Mouse (Mus musculus): ENCODE data around the gene Mapk1ip1. TPM values are rescaled to one million over a fixed set of nuclear protein-coding genes. Genes with fewer than 3 reads are reported as not detected.

Gene Mapk1ip1
- polyA plus RNA-seq, 1 experiment: not detected

DNA sequence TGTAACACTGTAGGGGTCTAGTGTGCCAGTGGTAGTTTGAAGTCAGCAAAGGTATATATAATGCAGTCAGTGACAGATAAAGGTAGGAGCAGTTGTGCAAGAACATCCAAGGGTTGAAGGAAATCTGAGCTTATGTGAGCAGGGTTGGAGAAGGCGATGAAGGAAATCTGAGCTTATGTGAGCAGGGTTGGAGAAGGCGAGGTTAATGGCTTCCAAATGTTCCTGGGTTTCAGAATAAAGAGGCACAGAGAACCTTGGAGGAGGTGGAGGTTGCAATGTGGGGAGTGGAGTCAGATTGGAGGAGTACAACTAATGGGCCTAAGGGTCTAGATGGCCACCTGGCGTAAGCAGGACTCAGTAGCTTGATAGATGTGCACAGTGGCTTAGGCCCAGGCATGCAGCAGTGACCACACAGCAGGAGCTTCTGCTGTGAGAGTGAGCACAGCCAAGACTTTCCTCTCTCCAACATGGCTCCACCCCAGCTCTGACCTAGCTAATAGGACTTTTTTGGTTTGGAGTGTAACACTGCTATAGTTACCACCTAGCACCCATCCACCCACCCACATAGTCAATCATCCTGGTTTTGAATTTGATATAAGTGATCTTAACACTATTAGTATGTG is 18.0 kb upstream of the Mapk1ip1 start:
- 91% methylated on average over 3 of the region's 3 CpGs for WGBS
- Histone ChIP-seq H3K4me3 (ENCODE audit: insufficient read depth, low read depth, low read length) (no peak overlapping the region), H3K27ac (ENCODE audit: insufficient read depth, low read depth, low read length) (no peak overlapping the region), H3K4me1 (ENCODE audit: control insufficient read depth, insufficient read depth, low read length) (peaks cover 4% of the 10 kb centered on the region; the same call in 1 of the 2 replicates)
- no peak for TF ChIP-seq CTCF (IDR thresholded peaks at IDR 0.05; ENCODE audit: insufficient read depth, low read depth, low read length)
- TF ChIP-seq POLR2A (IDR thresholded peaks at IDR 0.05; ENCODE audit: insufficient read depth, low read depth, low read length): no peak

DNA sequence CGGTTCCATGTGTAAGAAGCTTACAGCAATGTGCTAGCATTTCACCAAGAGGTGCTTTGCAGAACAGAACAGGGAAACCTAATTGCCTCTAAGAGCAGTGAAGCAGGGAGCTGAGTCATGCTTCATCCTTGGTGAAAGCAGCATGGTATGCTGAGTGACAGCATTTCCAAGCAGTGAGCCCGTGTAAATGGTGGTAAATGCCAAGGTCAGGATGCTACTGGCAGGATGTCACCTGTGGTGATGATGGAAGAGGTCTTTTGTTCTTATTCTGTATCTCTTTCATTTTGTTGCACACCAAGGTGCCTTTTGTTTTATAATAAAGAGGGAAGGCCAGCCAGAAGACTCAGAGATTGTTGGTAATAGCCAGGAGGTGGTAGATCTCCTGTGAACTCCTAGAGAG is 10.6 kb upstream of the Mapk1ip1 start:
- H3K27ac ChIP-seq (ENCODE audit: insufficient read depth, low read depth, low read length): no peak overlapping the region
- TF ChIP-seq POLR2A (IDR thresholded peaks at IDR 0.05; ENCODE audit: insufficient read depth, low read depth, low read length) (no peak), CTCF (IDR thresholded peaks at IDR 0.05; ENCODE audit: insufficient read depth, low read depth, low read length) (no peak)
- WGBS: 35% methylated on average over 2 of the region's 2 CpGs
- no peak overlapping the region for H3K4me3 ChIP-seq (ENCODE audit: insufficient read depth, low read depth, low read length)
- H3K4me1 ChIP-seq (ENCODE audit: control insufficient read depth, insufficient read depth, low read length): peaks cover 7% of the 10 kb centered on the region

DNA sequence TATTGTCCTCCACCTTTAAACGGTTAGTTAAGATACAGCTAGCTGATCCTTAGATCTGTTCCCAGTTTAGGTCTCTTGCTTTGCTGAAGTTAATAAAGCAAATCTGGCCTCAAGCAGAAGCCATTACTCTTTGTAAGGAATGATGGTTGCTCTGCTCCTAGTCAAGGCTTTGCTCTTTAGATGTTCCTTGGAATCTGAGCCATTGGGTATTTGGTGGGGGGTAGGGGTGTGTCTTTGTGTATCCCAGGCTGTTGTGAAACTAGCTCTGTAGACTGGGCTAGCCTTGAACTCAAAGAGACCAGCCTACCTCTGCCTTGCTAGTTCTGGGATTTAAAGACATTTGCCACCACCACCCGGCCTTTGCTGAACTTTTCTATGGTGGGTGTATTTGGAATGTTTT is 8.1 kb upstream of the Mapk1ip1 start:
- no peak overlapping the region for H3K4me3 ChIP-seq (ENCODE audit: insufficient read depth, low read depth, low read length)
- TF ChIP-seq CTCF (IDR thresholded peaks at IDR 0.05; ENCODE audit: insufficient read depth, low read depth, low read length) (no peak), POLR2A (IDR thresholded peaks at IDR 0.05; ENCODE audit: insufficient read depth, low read depth, low read length) (no peak)
- no peak overlapping the region for H3K27ac ChIP-seq (ENCODE audit: insufficient read depth, low read depth, low read length)
- H3K4me1 ChIP-seq (ENCODE audit: control insufficient read depth, insufficient read depth, low read length): peaks cover 7% of the 10 kb centered on the region
- WGBS: 88% methylated on average over 2 of the region's 2 CpGs

DNA sequence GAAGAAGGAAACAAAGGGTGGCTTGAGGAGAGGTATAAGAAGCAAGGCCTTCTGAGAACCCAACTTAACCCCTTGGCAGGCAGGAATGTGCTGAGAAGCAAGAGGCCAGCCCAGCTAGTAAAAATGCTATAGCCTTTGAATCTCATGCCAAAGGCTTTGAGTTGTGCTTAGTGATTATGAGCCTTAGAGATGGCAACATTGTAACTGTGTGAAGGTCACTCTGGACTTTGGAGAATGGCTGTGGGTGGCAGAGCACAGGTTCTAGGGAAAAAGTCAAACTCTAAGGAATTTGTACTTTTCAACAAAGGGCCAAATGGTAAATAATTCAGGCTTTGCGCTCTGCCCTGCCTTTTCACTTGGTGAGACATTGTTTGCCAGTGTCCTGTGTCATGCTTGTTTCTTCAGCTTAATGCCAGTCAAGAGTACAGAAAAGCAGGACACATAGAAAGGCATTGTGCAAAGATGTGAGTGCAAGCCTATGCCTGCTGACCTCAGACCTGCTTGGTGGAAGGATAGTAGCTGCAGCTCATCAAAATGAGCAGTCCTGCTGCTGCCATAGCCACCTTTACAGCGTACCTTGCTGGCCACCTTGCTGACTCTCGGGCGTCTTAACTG is 7.5 kb upstream of the Mapk1ip1 start:
- Histone ChIP-seq H3K27ac (ENCODE audit: insufficient read depth, low read depth, low read length) (no peak overlapping the region), H3K4me3 (ENCODE audit: insufficient read depth, low read depth, low read length) (no peak overlapping the region), H3K4me1 (ENCODE audit: control insufficient read depth, insufficient read depth, low read length) (peaks cover 7% of the 10 kb centered on the region)
- WGBS: 93% methylated on average over 4 of the region's 4 CpGs
- TF ChIP-seq CTCF (IDR thresholded peaks at IDR 0.05; ENCODE audit: insufficient read depth, low read depth, low read length): no peak
- no peak for TF ChIP-seq POLR2A (IDR thresholded peaks at IDR 0.05; ENCODE audit: insufficient read depth, low read depth, low read length)

DNA sequence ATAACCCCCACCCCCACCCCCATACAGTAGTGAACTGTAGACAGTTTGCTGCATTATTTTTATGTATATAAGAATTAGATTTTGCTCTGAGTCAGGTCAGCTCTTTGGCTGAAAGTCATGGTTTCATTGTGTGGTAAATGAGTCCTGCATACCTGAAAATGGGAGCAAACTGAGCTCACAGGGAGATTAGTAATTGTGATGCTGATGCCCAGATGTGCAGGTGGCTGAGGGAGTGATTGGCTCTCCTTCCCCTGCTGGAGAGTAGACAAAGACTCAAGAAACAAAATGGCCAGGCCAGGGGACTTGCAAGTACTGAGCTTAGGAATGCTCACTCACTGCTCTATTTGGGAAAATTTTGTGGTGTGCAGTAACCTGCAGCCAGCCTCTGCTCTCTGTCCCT is 4.0 kb upstream of the Mapk1ip1 start:
- no peak for TF ChIP-seq POLR2A (IDR thresholded peaks at IDR 0.05; ENCODE audit: insufficient read depth, low read depth, low read length)
- no peak for TF ChIP-seq CTCF (IDR thresholded peaks at IDR 0.05; ENCODE audit: insufficient read depth, low read depth, low read length)
- Histone ChIP-seq H3K4me1 (ENCODE audit: control insufficient read depth, insufficient read depth, low read length) (peaks cover 9% of the 10 kb centered on the region), H3K27ac (ENCODE audit: insufficient read depth, low read depth, low read length) (no peak overlapping the region), H3K4me3 (ENCODE audit: insufficient read depth, low read depth, low read length) (no peak overlapping the region)

DNA sequence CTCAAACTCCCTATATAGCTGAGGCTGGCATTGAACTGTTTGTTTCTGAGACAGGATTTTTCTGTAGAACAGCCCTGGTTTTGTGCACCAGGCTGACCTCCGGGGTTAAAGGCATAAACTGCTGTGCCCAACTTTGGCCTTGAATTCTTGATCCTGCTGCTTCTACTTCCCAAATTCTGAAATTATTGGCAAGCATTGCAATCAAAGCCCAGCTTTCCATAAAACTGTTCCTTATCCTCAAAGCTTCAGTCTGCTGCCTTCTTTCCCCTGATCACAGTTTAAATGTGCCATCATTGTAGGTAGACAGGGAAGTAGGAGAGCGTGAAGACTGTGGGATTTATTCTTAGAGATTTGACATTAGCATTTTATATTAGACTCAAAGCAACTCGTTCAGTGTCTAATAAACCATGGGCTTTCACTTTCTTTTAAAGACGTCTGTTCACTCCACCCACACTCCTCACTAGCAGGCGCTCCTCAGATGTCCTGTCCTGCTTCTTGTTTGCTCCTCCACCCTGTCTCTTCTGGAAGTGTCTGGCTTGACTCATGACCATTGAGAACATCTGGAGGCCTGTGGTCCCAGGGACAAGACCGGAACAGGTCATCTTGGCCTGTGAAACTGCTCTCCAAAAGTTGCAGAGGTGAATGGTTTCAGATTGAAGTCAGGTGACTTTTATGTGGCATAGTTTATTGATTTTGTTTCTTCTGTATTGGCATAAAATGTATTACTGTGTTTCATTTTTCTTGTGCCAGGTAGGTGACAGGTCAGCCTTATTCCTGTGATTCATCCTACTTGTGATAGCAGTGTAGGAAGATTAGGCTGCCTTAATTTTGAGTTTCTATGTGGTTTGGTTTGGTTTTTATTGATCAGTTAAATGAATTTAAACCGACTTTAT is 2.2 kb upstream of the Mapk1ip1 start:
- H3K4me3 ChIP-seq (ENCODE audit: insufficient read depth, low read depth, low read length): no peak overlapping the region
- H3K27ac ChIP-seq (ENCODE audit: insufficient read depth, low read depth, low read length): no peak overlapping the region
- WGBS: 54% methylated on average over 7 of the region's 7 CpGs
- peaks cover 16% of the 10 kb centered on the region for H3K4me1 ChIP-seq (ENCODE audit: control insufficient read depth, insufficient read depth, low read length)
- TF ChIP-seq POLR2A (IDR thresholded peaks at IDR 0.05; ENCODE audit: insufficient read depth, low read depth, low read length) (no peak), CTCF (IDR thresholded peaks at IDR 0.05; ENCODE audit: insufficient read depth, low read depth, low read length) (no peak)

DNA sequence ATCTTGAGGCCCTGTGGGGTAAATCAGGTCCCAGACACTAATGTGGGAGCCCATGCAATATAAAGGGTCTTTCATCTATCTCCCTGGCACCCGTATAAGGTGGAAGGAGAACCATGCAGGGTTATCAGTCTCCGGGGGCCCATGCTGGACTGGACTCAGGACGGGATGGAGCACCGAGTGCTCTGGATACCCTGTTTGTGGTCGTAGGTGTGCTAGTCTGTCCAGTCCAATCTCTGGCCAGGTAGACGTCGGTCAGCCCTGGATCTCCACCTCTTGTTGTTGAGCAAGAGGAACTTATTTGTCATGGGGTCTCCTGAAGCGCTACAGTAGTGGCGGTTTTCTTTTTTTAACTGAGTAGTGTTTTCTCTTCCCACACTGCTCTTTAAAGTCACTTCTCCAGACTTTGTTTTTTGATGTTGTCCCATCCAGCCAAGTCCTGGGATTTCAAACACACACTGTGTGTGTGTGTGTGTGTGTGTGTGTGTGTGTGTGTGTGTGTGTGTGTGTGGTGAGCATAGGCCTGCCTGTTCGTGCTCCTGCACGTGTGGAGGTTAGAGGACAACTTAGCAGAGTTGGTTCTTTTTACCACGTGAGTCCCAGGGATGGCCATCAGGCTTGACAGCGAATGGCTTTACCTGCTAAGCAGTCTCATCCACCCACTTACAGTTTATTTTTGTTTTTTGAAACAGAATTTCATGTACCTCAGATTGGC is 1.4 kb upstream of the Mapk1ip1 start:
- Histone ChIP-seq H3K4me1 (ENCODE audit: control insufficient read depth, insufficient read depth, low read length) (peaks cover 22% of the 10 kb centered on the region), H3K27ac (ENCODE audit: insufficient read depth, low read depth, low read length) (no peak overlapping the region), H3K4me3 (ENCODE audit: insufficient read depth, low read depth, low read length) (peak overlapping the region; percentile 84)
- 20% methylated on average over 13 of the region's 13 CpGs for whole genome bisulfite sequencing
- TF ChIP-seq POLR2A (IDR thresholded peaks at IDR 0.05; ENCODE audit: insufficient read depth, low read depth, low read length) (no peak), CTCF (IDR thresholded peaks at IDR 0.05; ENCODE audit: insufficient read depth, low read depth, low read length) (no peak)

DNA sequence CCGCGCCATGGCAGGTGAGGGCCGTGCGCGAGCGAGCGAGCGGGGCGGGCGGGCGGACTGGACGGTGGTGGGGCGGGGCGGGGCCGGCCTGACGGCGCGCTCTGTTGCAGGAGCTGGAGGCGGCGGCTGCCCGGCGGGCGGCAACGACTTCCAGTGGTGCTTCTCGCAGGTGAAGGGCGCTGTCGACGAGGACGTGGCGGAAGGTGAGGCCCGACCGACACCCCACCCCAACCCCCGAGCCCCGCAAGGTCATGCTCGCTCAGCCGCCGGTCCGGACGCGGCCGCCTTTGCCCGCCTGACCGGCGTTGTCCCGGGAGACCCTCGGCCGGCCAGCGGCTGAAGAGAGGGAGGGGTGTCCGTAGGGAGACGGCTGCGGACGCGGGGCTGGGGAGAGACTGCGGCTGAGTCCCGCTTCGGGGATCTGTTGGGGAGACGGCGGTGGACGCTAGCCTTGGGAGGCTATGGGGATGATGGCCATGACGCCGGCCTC is 474 bp upstream of the Mapk1ip1 start:
- TF ChIP-seq CTCF (IDR thresholded peaks at IDR 0.05; ENCODE audit: insufficient read depth, low read depth, low read length) (no peak), POLR2A (IDR thresholded peaks at IDR 0.05; ENCODE audit: insufficient read depth, low read depth, low read length) (no peak)
- H3K4me1 ChIP-seq (ENCODE audit: control insufficient read depth, insufficient read depth, low read length): peaks cover 23% of the 10 kb centered on the region
- under 1% methylated on average over 61 of the region's 61 CpGs for WGBS

More for the DNA sequence above, 474 bp upstream of the Mapk1ip1 start:
- Histone ChIP-seq H3K4me3 (ENCODE audit: insufficient read depth, low read depth, low read length) (peak overlapping the region; percentile 84), H3K27ac (ENCODE audit: insufficient read depth, low read depth, low read length) (no peak overlapping the region)

Data from olfactory bulb, adult 2 months (tissue).